Mouse (Mus musculus) heart, adult 8-10 months (tissue): ENCODE results near the gene Hist1h2ao. TPM values are rescaled to one million over a fixed set of nuclear protein-coding genes. Genes with fewer than 3 reads are reported as not detected.
A peak's percentile ranks its signal among the peaks of the same experiment; 100 is the strongest.
"Not testable (repeated sequence)": the region's sequence is repeated elsewhere in the genome, so short reads cannot be mapped to it uniquely, and the experiment has no call there.

ENCODE experiments used
- DNase-seq: peaks from one replicate; pipeline ENCODE4 v3.0.0; 2022; ENCODE audit warnings: low spot score
- total RNA-seq, 4 experiments: library from RNA; stranded (reverse); gene quantifications; 2 replicates each; pipeline ENCODE4 v1.2.4; 2022

Gene Hist1h2ao
- 10 to 100 TPM in 1 of 4 experiments, not detected in 3; 16.3 TPM for total RNA-seq

GRCm38 (mm10) chr13:21810073-21810472 lies at the start of gene Hist1h2ao, which contains the start of gene Hist1h2bq:
Gene Hist1h2ao (plus strand): TSS chr13:21810465.
Gene Hist1h2bq (minus strand): TSS chr13:21810197.
- DNase-seq, result not testable (repeated sequence)

DNA sequence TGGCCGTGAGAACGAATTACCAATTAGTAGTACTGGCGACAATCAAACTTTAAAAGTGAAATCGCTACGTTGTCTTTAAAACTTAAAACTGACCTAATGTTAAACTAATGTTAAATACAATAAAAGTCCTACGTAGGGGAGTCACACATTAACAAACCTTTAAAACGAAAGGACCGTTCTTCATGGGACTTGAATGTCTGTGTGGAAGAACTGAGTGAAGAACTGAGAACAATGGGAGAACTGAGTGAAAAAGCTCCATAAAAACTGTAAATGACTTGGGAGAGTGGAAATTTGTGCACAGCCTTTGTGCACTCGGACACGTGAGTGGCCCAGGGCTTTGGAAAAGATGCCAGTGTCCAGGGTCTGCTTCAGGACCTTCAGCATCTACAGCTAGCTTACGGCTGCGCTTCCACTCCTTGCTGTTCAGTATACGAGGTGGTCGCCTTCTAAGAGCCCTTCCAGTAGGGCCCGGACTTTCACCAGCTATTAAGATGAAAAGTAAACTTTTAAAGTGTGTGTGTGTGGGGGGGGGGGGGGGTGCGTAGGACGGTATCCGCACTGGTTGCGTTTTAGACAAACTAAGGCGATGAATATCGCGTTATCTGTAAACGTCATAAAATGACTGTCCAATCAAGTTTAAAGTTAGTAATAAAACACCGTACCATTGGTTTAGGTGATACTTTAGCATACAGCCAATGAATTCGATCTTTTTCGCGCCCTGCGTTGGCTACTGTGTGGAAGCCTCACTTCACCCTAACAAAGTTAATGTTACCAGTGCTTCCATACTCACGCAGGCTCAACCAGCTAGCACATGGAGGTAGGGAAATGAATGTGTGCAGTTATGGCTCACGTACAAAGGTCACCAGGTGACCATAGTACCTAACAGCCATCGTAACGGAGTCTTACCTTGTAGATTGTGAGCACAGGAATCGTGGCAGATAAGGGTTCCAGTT lies 31.2 kb upstream of the Hist1h2ao start:
- DNase-seq, result peak; percentile 90

GRCm38 (mm10) chr13:21779767-21780731 lies 30.2 kb upstream of the Hist1h2ao start, which contains the start of gene Hist1h1b:
Gene Hist1h1b (minus strand): TSS chr13:21780625.
- peak; percentile 33 for DNase-seq

DNA sequence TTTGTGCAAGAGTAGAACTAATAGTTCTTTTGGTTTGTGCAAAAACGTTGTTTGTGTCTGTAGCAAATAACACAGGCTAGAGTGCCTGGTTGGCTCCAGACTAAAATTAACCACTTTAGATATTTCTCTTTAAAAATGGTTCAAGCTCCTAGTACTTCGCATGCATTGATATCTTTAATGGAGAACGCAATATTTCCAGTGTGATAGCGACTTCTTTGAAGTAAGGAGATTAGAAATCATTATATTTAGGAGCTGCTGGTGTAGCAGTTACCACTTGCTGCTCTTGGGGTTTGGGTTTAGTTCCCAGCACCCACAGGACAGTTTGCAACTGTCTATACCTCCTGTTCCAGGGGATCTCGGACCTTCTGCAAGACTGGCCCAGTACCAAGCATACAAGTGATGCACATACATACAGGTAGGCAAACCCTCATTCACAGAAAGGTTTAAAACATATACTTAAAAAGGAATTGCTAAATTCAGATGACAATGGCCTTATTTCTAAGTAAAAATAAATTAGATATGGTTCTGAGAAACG lies 29.2 kb upstream of the Hist1h2ao start:
- DNase-seq, result no peak

- DNase-seq, result no peak
These were observed 28.6 kb upstream of the Hist1h2ao start for GRCm38 (mm10) chr13:21781639-21782038.

DNA sequence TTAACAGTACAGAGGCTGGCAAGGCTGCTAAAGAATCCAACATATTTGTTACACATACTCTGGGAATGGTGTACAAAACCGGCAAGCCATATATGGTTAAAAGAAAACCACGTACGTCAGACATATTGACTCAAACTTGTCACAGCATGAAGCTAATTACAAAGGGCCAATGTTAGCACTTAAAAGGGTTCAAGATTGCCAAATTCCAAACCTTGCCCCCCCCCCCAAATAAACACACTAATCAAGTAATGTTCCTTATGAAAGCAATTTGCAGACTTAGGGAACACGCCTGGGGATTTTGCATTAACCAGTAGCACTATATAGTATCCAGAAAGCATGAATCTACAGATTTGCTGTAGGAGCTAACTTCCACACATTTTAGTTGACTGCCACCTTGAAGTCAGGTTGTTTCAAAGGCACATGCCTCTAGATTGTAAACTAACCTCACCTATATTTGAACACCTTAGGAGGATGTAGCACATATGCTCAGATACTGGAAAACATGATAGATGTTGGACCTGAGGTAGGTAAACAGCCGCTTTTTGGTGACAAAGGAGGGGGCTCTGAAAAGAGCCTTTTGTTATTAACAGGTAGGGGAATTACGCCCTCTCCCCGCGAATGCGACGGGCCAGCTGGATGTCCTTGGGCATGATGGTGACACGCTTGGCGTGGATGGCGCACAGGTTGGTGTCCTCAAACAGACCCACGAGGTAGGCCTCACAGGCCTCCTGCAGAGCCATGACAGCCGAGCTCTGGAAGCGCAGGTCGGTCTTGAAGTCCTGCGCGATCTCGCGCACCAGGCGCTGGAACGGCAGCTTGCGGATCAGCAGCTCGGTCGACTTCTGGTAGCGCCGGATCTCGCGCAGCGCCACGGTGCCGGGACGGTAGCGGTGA lies 27.7 kb upstream of the Hist1h2ao start:
- not testable (repeated sequence) for DNase-seq

DNA sequence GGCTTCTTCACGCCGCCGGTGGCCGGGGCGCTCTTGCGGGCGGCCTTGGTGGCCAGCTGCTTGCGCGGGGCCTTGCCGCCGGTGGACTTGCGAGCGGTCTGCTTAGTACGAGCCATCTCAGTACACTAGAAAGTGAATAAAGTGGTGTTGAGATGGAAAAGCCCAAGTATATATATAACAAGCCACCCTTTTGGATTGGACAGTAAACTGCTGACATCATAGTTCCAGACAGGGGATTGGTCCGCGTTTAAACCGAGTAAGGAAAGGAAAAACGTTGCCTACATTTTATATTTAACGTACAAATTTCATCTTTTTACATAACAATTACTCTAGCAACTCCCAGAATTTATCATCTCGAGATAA lies 27.0 kb upstream of the Hist1h2ao start, which contains the start of gene Hist1h3i:
Gene Hist1h3i (minus strand): TSS at position 116 of the 363 bp plus-strand sequence.
- DNase-seq, result peak; percentile 84

DNA sequence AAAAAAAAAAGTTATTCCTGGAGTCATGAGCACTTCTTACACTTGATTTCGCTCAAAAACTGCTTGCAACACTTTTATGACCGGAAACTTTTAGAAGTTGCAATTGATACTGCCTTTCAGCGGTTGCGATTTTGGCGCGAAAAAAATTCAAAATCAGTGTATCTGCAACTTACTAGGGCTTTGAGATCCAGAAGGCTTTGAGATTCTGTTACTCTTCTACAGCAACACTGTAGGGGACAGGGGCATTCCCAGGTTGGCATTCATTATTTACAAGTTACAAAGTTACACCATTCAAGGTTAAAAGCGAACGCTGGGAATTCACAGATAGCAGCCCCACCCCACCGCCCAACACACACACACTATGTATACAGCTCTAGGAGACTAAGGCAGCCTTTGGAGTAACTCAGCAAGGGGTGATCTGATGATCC lies 26.5 kb upstream of the Hist1h2ao start:
- DNase-seq, result no peak

DNA sequence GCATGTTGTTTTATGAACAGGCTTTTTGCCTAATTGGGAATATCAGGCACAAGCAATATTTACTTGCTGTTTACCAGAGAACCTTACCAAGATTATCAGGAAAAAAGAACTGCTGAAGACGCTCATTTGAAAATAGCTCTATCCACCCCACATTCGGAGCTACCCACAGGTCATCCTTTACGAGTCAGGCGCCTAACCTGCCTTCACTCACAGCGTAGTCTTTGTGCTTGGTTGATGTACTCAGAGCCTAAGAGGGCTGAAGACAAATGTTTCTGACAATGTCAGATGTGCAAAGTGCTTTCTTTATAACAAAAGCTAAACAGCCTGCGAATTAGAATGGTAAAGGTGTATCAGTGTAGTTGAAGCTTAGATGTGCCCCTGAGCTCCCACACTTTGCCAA lies 26.0 kb upstream of the Hist1h2ao start:
- no peak for DNase-seq

DNA sequence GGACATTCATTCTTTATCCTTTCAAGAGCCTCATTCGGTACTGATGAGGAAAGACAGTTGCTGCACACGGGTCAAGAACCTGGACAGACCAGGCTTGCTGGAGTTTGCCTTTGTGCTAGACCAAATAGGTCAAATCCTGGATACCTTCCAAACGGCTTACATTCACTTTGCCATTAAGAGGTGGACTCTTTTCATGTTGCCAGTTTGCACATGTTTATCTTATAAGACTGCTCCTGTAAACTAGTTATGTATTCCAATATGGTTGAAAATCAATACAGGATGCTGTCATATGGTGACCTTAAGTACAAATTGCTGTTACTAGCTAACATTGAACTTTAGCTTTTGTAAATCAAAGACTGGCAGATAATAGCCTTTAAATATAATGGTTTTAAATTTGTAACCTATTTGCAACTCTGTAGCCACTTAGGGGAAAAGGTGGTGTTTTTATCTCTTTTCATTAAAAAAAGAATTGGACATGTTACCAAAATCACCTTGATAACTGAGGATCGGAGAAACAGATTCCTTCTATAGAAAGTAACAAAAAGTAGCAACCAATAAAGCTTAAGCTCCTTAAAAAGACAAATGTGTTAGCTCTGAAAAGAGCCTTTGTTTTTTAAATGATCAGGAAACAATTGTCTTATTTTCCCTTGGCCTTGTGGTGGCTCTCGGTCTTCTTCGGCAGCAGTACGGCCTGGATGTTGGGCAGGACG lies 23.9 kb upstream of the Hist1h2ao start:
- DNase-seq, result no peak

- DNase-seq, result peak; percentile 96
These were observed 23.2 kb upstream of the Hist1h2ao start, which contains the start of the genes Hist1h2an and Hist1h2bp for GRCm38 (mm10) chr13:21786899-21787629. Gene Hist1h2an (minus strand): TSS chr13:21787218. Gene Hist1h2bp (plus strand): TSS chr13:21787461.

- no peak for DNase-seq
These were observed 22.3 kb upstream of the Hist1h2ao start for GRCm38 (mm10) chr13:21787760-21788593.

DNA sequence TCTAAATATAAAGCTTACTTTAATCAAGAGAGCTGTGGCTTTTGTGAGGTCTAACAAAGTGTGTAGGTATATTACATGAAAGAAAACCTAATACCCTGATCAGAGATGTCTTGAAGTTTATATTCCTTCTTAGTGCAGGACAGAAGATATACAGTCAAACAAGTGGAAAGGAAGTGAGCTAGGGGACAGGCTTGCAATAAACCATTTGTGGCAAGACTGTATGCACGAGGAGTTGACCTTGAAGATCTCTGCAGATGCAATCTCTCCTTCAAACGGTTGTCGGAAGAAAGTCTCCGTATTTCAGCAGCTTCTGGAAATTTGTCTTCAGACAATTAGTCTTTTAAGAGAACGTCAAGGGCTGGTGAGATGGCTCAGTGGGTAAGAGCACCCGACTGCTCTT lies 20.3 kb upstream of the Hist1h2ao start:
- no peak for DNase-seq

DNA sequence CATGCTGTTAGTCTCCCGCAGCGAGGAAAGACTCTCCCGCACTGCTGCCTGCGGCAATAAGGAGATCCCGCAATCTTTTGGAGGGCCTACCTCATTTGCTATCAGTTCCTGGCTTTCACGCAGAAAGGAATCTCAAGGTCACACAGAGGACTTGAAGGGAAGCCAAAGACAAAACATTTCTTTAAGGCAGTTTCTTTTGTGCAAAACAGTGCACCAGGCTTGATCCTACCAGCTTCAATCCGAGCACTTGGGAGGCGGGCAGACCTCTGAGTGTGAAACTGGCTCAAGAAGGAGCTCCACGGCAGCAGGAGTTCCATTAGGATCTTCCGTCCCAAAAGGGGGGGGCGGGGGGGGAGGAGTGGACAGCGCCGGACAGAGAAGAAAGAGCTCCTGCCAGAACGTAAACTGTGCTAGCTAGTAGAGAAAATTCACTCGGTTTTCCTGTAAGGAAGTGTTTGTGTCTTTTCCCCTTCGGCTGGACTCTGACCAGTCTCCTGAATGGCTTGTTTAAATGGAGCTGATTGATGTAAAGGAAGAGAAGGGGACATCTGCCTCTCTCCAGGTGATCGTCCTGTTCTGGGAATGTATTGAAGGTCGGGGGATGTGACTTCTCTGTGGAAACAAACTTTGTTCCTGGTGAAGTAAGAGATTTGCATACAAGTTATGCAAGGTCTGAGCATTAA lies 19.5 kb upstream of the Hist1h2ao start:
- DNase-seq, result no peak

DNA sequence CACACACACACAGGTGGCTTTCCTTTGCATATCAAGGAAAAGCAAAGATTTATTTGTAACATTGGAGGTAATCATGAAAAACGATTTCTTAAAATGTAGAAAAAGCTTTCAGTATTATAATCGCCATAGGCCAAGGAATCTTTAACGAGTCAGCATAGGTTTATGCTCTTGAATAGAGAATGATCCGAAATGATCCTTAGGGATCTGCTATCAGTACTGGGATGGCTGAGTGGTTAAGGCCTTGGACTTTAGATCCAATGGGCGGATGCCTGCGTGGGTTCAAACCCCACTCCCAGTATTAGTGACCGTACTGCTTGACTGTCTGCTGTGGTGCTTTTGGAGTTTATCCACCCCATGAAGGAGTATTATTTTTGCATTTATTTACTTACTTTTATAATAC lies 14.7 kb upstream of the Hist1h2ao start:
- no peak for DNase-seq

- DNase-seq, result not testable (repeated sequence)
These were observed 13.1 kb upstream of the Hist1h2ao start for GRCm38 (mm10) chr13:21797163-21797562.

GRCm38 (mm10) chr13:21803058-21803457 lies 7.2 kb upstream of the Hist1h2ao start:
- DNase-seq, result not testable (repeated sequence)
